Mouse (Mus musculus) monocyte, adult 5-6 weeks (primary cell): ENCODE measurements at regions not wholly inside any gene's neighbourhood (a gene's known extent, or its start where the extent isn't known, plus 50 kb on each side); places are given as distances from the start of the nearest gene placed in this dataset.

Experiments
- ATAC-seq: fragments of 153-309, 156-312 bp; replicated peaks from 2 replicates; pipeline ENCODE4 v1.8.0; 2017; ENCODE audit warnings: mild to moderate bottlenecking; ENCODE audit not compliant: low TSS enrichment, insufficient number of reproducible peaks, severe bottlenecking, poor library complexity, low FRiP score

- no peak for ATAC-seq
These were observed 54.7 kb upstream of the Pappa2 start for GRCm38 (mm10) chr1:159034952-159035351.

GRCm38 (mm10) chr1:159036371-159036770, 56.1 kb upstream of the Pappa2 start:
- no peak for ATAC-seq

GRCm38 (mm10) chr1:159045870-159046385, 65.6 kb upstream of the Pappa2 start:
- no peak for ATAC-seq

- no peak for ATAC-seq
These were observed 84.7 kb upstream of the Pappa2 start for GRCm38 (mm10) chr1:159065024-159065423.

- no peak for ATAC-seq
These were observed 118.9 kb upstream of the Pappa2 start for GRCm38 (mm10) chr1:159099205-159099604.

GRCm38 (mm10) chr1:159122201-159122600, 109.9 kb upstream of the Cop1 start:
- no peak for ATAC-seq

GRCm38 (mm10) chr1:159124874-159125273, 107.2 kb upstream of the Cop1 start:
- ATAC-seq: no peak

- peak; percentile 68; the same call in 1 of the 2 replicates for ATAC-seq
These were observed 96.8 kb upstream of the Cop1 start for GRCm38 (mm10) chr1:159135301-159135700.

- no peak for ATAC-seq
These were observed 84.2 kb upstream of the Cop1 start for GRCm38 (mm10) chr1:159147788-159148497.

GRCm38 (mm10) chr1:159148498-159149187, 83.5 kb upstream of the Cop1 start:
- ATAC-seq: no peak

GRCm38 (mm10) chr1:159149207-159149606, 82.9 kb upstream of the Cop1 start:
- ATAC-seq: no peak

GRCm38 (mm10) chr1:159149721-159150120, 82.4 kb upstream of the Cop1 start:
- no peak for ATAC-seq

GRCm38 (mm10) chr1:159150351-159150750, 81.8 kb upstream of the Cop1 start:
- ATAC-seq: no peak

GRCm38 (mm10) chr1:159156428-159156827, 75.7 kb upstream of the Cop1 start:
- ATAC-seq: no peak

- ATAC-seq: no peak
These were observed 71.8 kb upstream of the Cop1 start for GRCm38 (mm10) chr1:159160035-159160960.

- ATAC-seq: no peak
These were observed 68.8 kb upstream of the Cop1 start for GRCm38 (mm10) chr1:159163113-159163885.

GRCm38 (mm10) chr1:159182031-159182430, 50.1 kb upstream of the Cop1 start:
- ATAC-seq: no peak
